Mouse (Mus musculus) C2C12 (cell line): ENCODE results near the gene Mmp28.

ENCODE experiments used
- CTCF ChIP-seq: IDR thresholded peaks from one replicate; pipeline ENCODE4 v1.5.1; 2011; ENCODE audit not compliant: control insufficient read depth, insufficient read depth, insufficient read length
- MAX ChIP-seq: IDR thresholded peaks from one replicate; pipeline ENCODE4 v1.6.1; 2011; ENCODE audit warnings: mild to moderate bottlenecking, control low read depth
- MYOG ChIP-seq: IDR thresholded peaks from one replicate; pipeline ENCODE4 v1.6.1; 2011; ENCODE audit not compliant: control insufficient read depth, insufficient read length; ENCODE audit errors: extremely low read depth
- USF1 ChIP-seq: IDR thresholded peaks from one replicate; pipeline ENCODE4 v1.6.1; 2011; ENCODE audit warnings: low read depth, mild to moderate bottlenecking, control low read depth, moderate library complexity

GRCm38 (mm10) chr11:83420338-83420737 is 42.5 kb downstream of the Mmp28 start:
- TF ChIP-seq CTCF (no peak), MYOG (no peak), USF1 (no peak), MAX (no peak)
